Mouse (Mus musculus): ENCODE data around the gene Dhx8.
A peak's percentile ranks its signal among the peaks of the same experiment; 100 is the strongest.

Dhx8 gene

GRCm38 (mm10) chr11:101806741-101807140, 74.0 kb downstream of the Dhx8 start:
- DNase-seq, result no peak

- no peak for DNase-seq
Observed at GRCm38 (mm10) chr11:101807266-101807665, 74.5 kb downstream of the Dhx8 start.

- DNase-seq, result no peak
Observed at GRCm38 (mm10) chr11:101809060-101809828, 76.5 kb downstream of the Dhx8 start.

GRCm38 (mm10) chr11:101813259-101813658, 80.5 kb downstream of the Dhx8 start:
- DNase-seq, result peak; percentile 90

GRCm38 (mm10) chr11:101814375-101815102, 81.8 kb downstream of the Dhx8 start:
- DNase-seq, result peak; percentile 91

- peak; percentile 40 for DNase-seq
Observed at GRCm38 (mm10) chr11:101815103-101816085, 82.7 kb downstream of the Dhx8 start.
